Mouse (Mus musculus) forebrain, embryonic 16.5 days (tissue): Measurements from ENCODE around the gene Sf3b1. TPM values are rescaled to one million over a fixed set of nuclear protein-coding genes. Genes with fewer than 3 reads are reported as not detected.

Experiments
- polyA plus RNA-seq: library from polyadenylated mRNA; unstranded; fragments of >200 nt; fragmentation: Nextera tagmentation; extraction: Ambion mirVana; gene quantifications from 2 replicates; pipeline ENCODE4 v1.2.1, GENCODE M21; 2015

The Sf3b1 gene
- polyA plus RNA-seq, 1 experiment from 2014 or later = 379 TPM

Other genes starting within 250 kb of the Sf3b1 start
- 24.0 and 28.2 TPM in 2 replicates for gene Ankrd44, start 101.1 kb downstream of the Sf3b1 start, polyA plus RNA-seq
- 34.4 and 35.5 TPM in 2 replicates for gene Coq10b, start 25.3 kb upstream of the Sf3b1 start, polyA plus RNA-seq
- gene Hspe1, start 60.7 kb upstream of the Sf3b1 start, polyA plus RNA-seq = 215 and 231 TPM in 2 replicates
- 295 and 312 TPM in 2 replicates for gene Hspd1, start 60.8 kb upstream of the Sf3b1 start, polyA plus RNA-seq
- gene Mob4, start 103.8 kb upstream of the Sf3b1 start, polyA plus RNA-seq = 194 and 201 TPM in 2 replicates
- 10.4 and 15.1 TPM in 2 replicates for gene Rftn2, start 199.3 kb upstream of the Sf3b1 start, polyA plus RNA-seq
- gene Mars2, start 209.7 kb upstream of the Sf3b1 start, polyA plus RNA-seq = 5.3 and 5.6 TPM in 2 replicates